Mouse (Mus musculus): ENCODE measurements around the gene Acbd7.

- TF ChIP-seq EP300 (optimal IDR thresholded peaks at IDR 0.05): no peak
- TF ChIP-seq CTCF (IDR thresholded peaks at IDR 0.05; ENCODE audit: low read depth): no peak
Measured at GRCm38 (mm10) chr2:3387105-3387860, 51.3 kb downstream of the Acbd7 start.
